Mouse (Mus musculus) limb, embryonic 12.5 days (tissue): ENCODE measurements at regions not wholly inside any gene's neighbourhood (a gene's known extent, or its start where the extent isn't known, plus 50 kb on each side); places are given as distances from the start of the nearest gene placed in this dataset.
"Not testable (repeated sequence)": the region's sequence is repeated elsewhere in the genome, so short reads cannot be mapped to it uniquely, and the experiment has no call there.

Experiments used
- ATAC-seq: fragments of 200-750 bp; cut with Nextera tagmentation; 2 replicates; pipeline ENCODE4 v1.8.0; 2017; ENCODE audit warnings: low read depth, moderate TSS enrichment; ENCODE audit not compliant: insufficient number of reproducible peaks, insufficient read depth, low FRiP score, low TSS enrichment
- H3K27ac ChIP-seq: fragments of 300-500 bp; sonication (generic); 2 replicates; pipeline ENCODE4 v1.5.1; 2016; ENCODE audit warnings: mild to moderate bottlenecking, moderate library complexity
- H3K27me3 ChIP-seq: fragments of 300-500 bp; sonication (generic); 2 replicates; pipeline ENCODE4 v1.6.1; 2016; ENCODE audit warnings: mild to moderate bottlenecking, moderate library complexity
- H3K36me3 ChIP-seq: fragments of 300-500 bp; sonication (generic); 2 replicates; pipeline ENCODE4 v1.6.1; 2016; ENCODE audit warnings: mild to moderate bottlenecking, moderate library complexity
- H3K4me1 ChIP-seq: fragments of 300-500 bp; sonication (generic); replicated peaks from 2 replicates; pipeline ENCODE4 v1.6.1; 2016
- H3K4me2 ChIP-seq: fragments of 300-500 bp; sonication (generic); 2 replicates; pipeline ENCODE4 v1.6.1; 2016; ENCODE audit warnings: mild to moderate bottlenecking, moderate library complexity
- H3K4me3 ChIP-seq: fragments of 300-500 bp; sonication (generic); replicated peaks from 2 replicates; pipeline ENCODE4 v1.5.1; 2016; ENCODE audit warnings: mild to moderate bottlenecking
- H3K9ac ChIP-seq: fragments of 300-500 bp; sonication (generic); replicated peaks from 2 replicates; pipeline ENCODE4 v1.6.1; 2016; ENCODE audit warnings: mild to moderate bottlenecking, moderate library complexity
- H3K9me3 ChIP-seq: fragments of 300-500 bp; sonication (generic); 2 replicates; pipeline ENCODE4 v1.6.1; 2016; ENCODE audit warnings: mild to moderate bottlenecking, moderate library complexity
- WGBS: fragments of 180-500 bp; shearing (Covaris S2); methylation state at CpG from one replicate; pipeline ENCODE4 v1.1.7; 2016; 5-methylcytosine and 5-hydroxymethylcytosine counted together

- not testable (repeated sequence) for H3K27ac ChIP-seq, H3K9me3 ChIP-seq, H3K4me2 ChIP-seq, ATAC-seq, H3K27me3 ChIP-seq, H3K4me3 ChIP-seq, H3K4me1 ChIP-seq, H3K9ac ChIP-seq, H3K36me3 ChIP-seq
- WGBS: 83% methylated on average over 6 of the region's 7 CpGs
These were observed 100.0 kb downstream of the Gm15319 start for GRCm38 (mm10) chr8:20262847-20263570.

GRCm38 (mm10) chr8:20262253-20262652, 100.8 kb downstream of the Gm15319 start:
- H3K27me3 ChIP-seq, H3K4me3 ChIP-seq, H3K4me1 ChIP-seq, H3K36me3 ChIP-seq, H3K4me2 ChIP-seq, H3K9ac ChIP-seq, H3K9me3 ChIP-seq, H3K27ac ChIP-seq: not testable (repeated sequence)
- ATAC-seq: peak; percentile 79; the same call in 1 of the 2 replicates
- WGBS: 91% methylated on average over 3 of the region's 3 CpGs

- not testable (repeated sequence) for H3K4me3 ChIP-seq, H3K27me3 ChIP-seq, H3K9me3 ChIP-seq, H3K36me3 ChIP-seq, H3K4me2 ChIP-seq, H3K4me1 ChIP-seq, H3K9ac ChIP-seq, H3K27ac ChIP-seq
- 44% methylated on average over 8 of the region's 9 CpGs for whole genome bisulfite sequencing
- ATAC-seq: peak; percentile 63; the same call in 1 of the 2 replicates
These were observed 101.4 kb downstream of the Gm15319 start for GRCm38 (mm10) chr8:20261452-20262181.

GRCm38 (mm10) chr8:20261007-20261406, 102.0 kb downstream of the Gm15319 start:
- not testable (repeated sequence) for ATAC-seq, H3K4me1 ChIP-seq, H3K27ac ChIP-seq, H3K4me2 ChIP-seq, H3K9ac ChIP-seq, H3K36me3 ChIP-seq, H3K9me3 ChIP-seq, H3K4me3 ChIP-seq, H3K27me3 ChIP-seq
- WGBS: 100% methylated on average over 2 of the region's 2 CpGs

GRCm38 (mm10) chr8:20260125-20260640, 102.8 kb downstream of the Gm15319 start:
- WGBS: 74% methylated on average over 6 of the region's 7 CpGs
- H3K27me3 ChIP-seq, H3K9ac ChIP-seq, H3K36me3 ChIP-seq, H3K9me3 ChIP-seq, H3K4me1 ChIP-seq, ATAC-seq, H3K4me2 ChIP-seq, H3K4me3 ChIP-seq, H3K27ac ChIP-seq: not testable (repeated sequence)

- not testable (repeated sequence) for ATAC-seq, H3K27ac ChIP-seq, H3K36me3 ChIP-seq, H3K9me3 ChIP-seq, H3K4me1 ChIP-seq, H3K9ac ChIP-seq, H3K4me3 ChIP-seq, H3K27me3 ChIP-seq, H3K4me2 ChIP-seq
- WGBS: 85% methylated on average over 8 of the region's 8 CpGs
These were observed 103.3 kb downstream of the Gm15319 start for GRCm38 (mm10) chr8:20259662-20260061.
